Mouse (Mus musculus): ENCODE results near the gene Zfp131. TPM values are rescaled to one million over a fixed set of nuclear protein-coding genes. Genes with fewer than 3 reads are reported as not detected.

The Zfp131 gene
- polyA plus RNA-seq, 1 experiment, result 3.6 TPM

GRCm38 (mm10) chr13:119729406-119729805 lies 61.3 kb downstream of the Zfp131 start:
- no peak overlapping the region for H3K4me3 ChIP-seq (ENCODE audit: low read depth, low read length)
- no peaks in the 10 kb centered on the region for H3K4me1 ChIP-seq (ENCODE audit: control insufficient read depth, insufficient read depth, insufficient read length, low read length)
- no peak for TF ChIP-seq CTCF (IDR thresholded peaks at IDR 0.05; ENCODE audit: extremely low read depth, insufficient read length, insufficient replicate concordance, low read depth, low read length)
- TF ChIP-seq POLR2A (IDR thresholded peaks at IDR 0.05; ENCODE audit: low read depth, low read length), result no peak
- WGBS, result 80% methylated on average over 7 of the region's 7 CpGs
- no peaks in the 10 kb centered on the region for H3K36me3 ChIP-seq (ENCODE audit: control insufficient read depth, insufficient read depth, low read length)
- no peak overlapping the region for H3K27ac ChIP-seq (ENCODE audit: insufficient read depth, low read depth, low read length)
- no peaks in the 10 kb centered on the region for H3K27me3 ChIP-seq (ENCODE audit: control insufficient read depth, insufficient read depth, low read length)

GRCm38 (mm10) chr13:119727608-119728387 lies 62.9 kb downstream of the Zfp131 start:
- Histone ChIP-seq H3K36me3 (ENCODE audit: control insufficient read depth, insufficient read depth, low read length) (no peaks in the 10 kb centered on the region), H3K4me3 (ENCODE audit: low read depth, low read length) (no peak overlapping the region), H3K27ac (ENCODE audit: insufficient read depth, low read depth, low read length) (no peak overlapping the region), H3K27me3 (ENCODE audit: control insufficient read depth, insufficient read depth, low read length) (no peaks in the 10 kb centered on the region), H3K4me1 (ENCODE audit: control insufficient read depth, insufficient read depth, insufficient read length, low read length) (no peaks in the 10 kb centered on the region)
- TF ChIP-seq POLR2A (IDR thresholded peaks at IDR 0.05; ENCODE audit: low read depth, low read length) (no peak), CTCF (IDR thresholded peaks at IDR 0.05; ENCODE audit: extremely low read depth, insufficient read length, insufficient replicate concordance, low read depth, low read length) (no peak)
- 77% methylated on average over 26 of the region's 26 CpGs for WGBS

GRCm38 (mm10) chr13:119724541-119724940 lies 66.1 kb downstream of the Zfp131 start:
- TF ChIP-seq CTCF (IDR thresholded peaks at IDR 0.05; ENCODE audit: extremely low read depth, insufficient read length, insufficient replicate concordance, low read depth, low read length) (no peak), POLR2A (IDR thresholded peaks at IDR 0.05; ENCODE audit: low read depth, low read length) (no peak)
- Histone ChIP-seq H3K27ac (ENCODE audit: insufficient read depth, low read depth, low read length) (no peak overlapping the region), H3K36me3 (ENCODE audit: control insufficient read depth, insufficient read depth, low read length) (no peaks in the 10 kb centered on the region), H3K4me3 (ENCODE audit: low read depth, low read length) (no peak overlapping the region), H3K4me1 (ENCODE audit: control insufficient read depth, insufficient read depth, insufficient read length, low read length) (no peaks in the 10 kb centered on the region), H3K27me3 (ENCODE audit: control insufficient read depth, insufficient read depth, low read length) (no peaks in the 10 kb centered on the region)
- 63% methylated on average over 7 of the region's 7 CpGs for WGBS

- Histone ChIP-seq H3K27me3 (ENCODE audit: control insufficient read depth, insufficient read depth, low read length) (no peaks in the 10 kb centered on the region), H3K4me3 (ENCODE audit: low read depth, low read length) (no peak overlapping the region), H3K36me3 (ENCODE audit: control insufficient read depth, insufficient read depth, low read length) (no peaks in the 10 kb centered on the region), H3K27ac (ENCODE audit: insufficient read depth, low read depth, low read length) (no peak overlapping the region), H3K4me1 (ENCODE audit: control insufficient read depth, insufficient read depth, insufficient read length, low read length) (no peaks in the 10 kb centered on the region)
- TF ChIP-seq CTCF (IDR thresholded peaks at IDR 0.05; ENCODE audit: extremely low read depth, insufficient read length, insufficient replicate concordance, low read depth, low read length) (no peak), POLR2A (IDR thresholded peaks at IDR 0.05; ENCODE audit: low read depth, low read length) (no peak)
- WGBS, result 55% methylated on average over 5 of the region's 5 CpGs
Observed at GRCm38 (mm10) chr13:119723368-119723767, 67.3 kb downstream of the Zfp131 start.

GRCm38 (mm10) chr13:119722447-119722846 lies 68.2 kb downstream of the Zfp131 start:
- WGBS, result 64% methylated on average over 3 of the region's 3 CpGs
- no peaks in the 10 kb centered on the region for H3K36me3 ChIP-seq (ENCODE audit: control insufficient read depth, insufficient read depth, low read length)
- no peak overlapping the region for H3K27ac ChIP-seq (ENCODE audit: insufficient read depth, low read depth, low read length)
- TF ChIP-seq POLR2A (IDR thresholded peaks at IDR 0.05; ENCODE audit: low read depth, low read length) (no peak), CTCF (IDR thresholded peaks at IDR 0.05; ENCODE audit: extremely low read depth, insufficient read length, insufficient replicate concordance, low read depth, low read length) (no peak)
- H3K4me1 ChIP-seq (ENCODE audit: control insufficient read depth, insufficient read depth, insufficient read length, low read length), result no peaks in the 10 kb centered on the region
- H3K4me3 ChIP-seq (ENCODE audit: low read depth, low read length), result no peak overlapping the region
- H3K27me3 ChIP-seq (ENCODE audit: control insufficient read depth, insufficient read depth, low read length), result no peaks in the 10 kb centered on the region

GRCm38 (mm10) chr13:119716105-119716504 lies 74.6 kb downstream of the Zfp131 start:
- 74% methylated on average over 2 of the region's 2 CpGs for WGBS
- TF ChIP-seq POLR2A (IDR thresholded peaks at IDR 0.05; ENCODE audit: low read depth, low read length) (no peak), CTCF (IDR thresholded peaks at IDR 0.05; ENCODE audit: extremely low read depth, insufficient read length, insufficient replicate concordance, low read depth, low read length) (no peak)
- Histone ChIP-seq H3K27ac (ENCODE audit: insufficient read depth, low read depth, low read length) (no peak overlapping the region), H3K4me1 (ENCODE audit: control insufficient read depth, insufficient read depth, insufficient read length, low read length) (no peaks in the 10 kb centered on the region), H3K4me3 (ENCODE audit: low read depth, low read length) (no peak overlapping the region), H3K36me3 (ENCODE audit: control insufficient read depth, insufficient read depth, low read length) (no peaks in the 10 kb centered on the region), H3K27me3 (ENCODE audit: control insufficient read depth, insufficient read depth, low read length) (no peaks in the 10 kb centered on the region)

Other genes with a start within 250 kb of the Zfp131 start
- gene Ccl28, start 167.1 kb downstream of the Zfp131 start, polyA plus RNA-seq (2012; rRNA removed), result 2.4 and 2.8 TPM in 2 replicates
- 7.8 and 14.3 TPM in 2 replicates for gene Hmgcs1, start 100.5 kb downstream of the Zfp131 start, polyA plus RNA-seq (2012; rRNA removed)
- gene Nim1k, start 35.0 kb downstream of the Zfp131 start, polyA plus RNA-seq (2012; rRNA removed), result 0.05 TPM in 2 replicates
- gene AF067063, start 39.3 kb upstream of the Zfp131 start, polyA plus RNA-seq (2012; rRNA removed), result not detected in 2 replicates
- gene D13Ertd608e, start 45.1 kb upstream of the Zfp131 start, polyA plus RNA-seq (2012; rRNA removed), result not detected in 2 replicates
- not detected in 2 replicates for gene Tcstv1, start 103.9 kb upstream of the Zfp131 start, polyA plus RNA-seq (2012; rRNA removed)
- gene Gm21761, start 138.4 kb upstream of the Zfp131 start, polyA plus RNA-seq (2012; rRNA removed), result not detected in 2 replicates
- not detected in 2 replicates for gene B020031M17Rik, start 159.9 kb upstream of the Zfp131 start, polyA plus RNA-seq (2012; rRNA removed)
- gene Gm36079, start 236.1 kb upstream of the Zfp131 start, polyA plus RNA-seq (2012; rRNA removed), result not detected in 2 replicates